Mouse (Mus musculus): ENCODE data around the gene AU022252.
"Not testable (repeated sequence)": the region's sequence is repeated elsewhere in the genome, so short reads cannot be mapped to it uniquely, and the experiment has no call there.

AU022252 gene

GRCm38 (mm10) chr4:119232410-119233255 lies at the start of gene AU022252, which contains the start of gene P3h1:
Gene AU022252 (minus strand): TSS chr4:119232712.
Gene P3h1 (plus strand): TSS chr4:119232915.
- peak; percentile 97 for DNase-seq (ENCODE audit: extremely low spot score)

GRCm38 (mm10) chr4:119278784-119279183 lies 46.3 kb upstream of the AU022252 start:
- DNase-seq (ENCODE audit: extremely low spot score): not testable (repeated sequence)

- DNase-seq (ENCODE audit: extremely low spot score): no peak
Observed at GRCm38 (mm10) chr4:119275726-119276125, 43.2 kb upstream of the AU022252 start.

GRCm38 (mm10) chr4:119275226-119275625 lies 42.7 kb upstream of the AU022252 start:
- DNase-seq (ENCODE audit: extremely low spot score): no peak

- DNase-seq (ENCODE audit: extremely low spot score): no peak
Observed at GRCm38 (mm10) chr4:119274627-119275026, 42.1 kb upstream of the AU022252 start.

GRCm38 (mm10) chr4:119266606-119267005 lies 34.1 kb upstream of the AU022252 start:
- no peak for DNase-seq (ENCODE audit: extremely low spot score)

GRCm38 (mm10) chr4:119263459-119263858 lies 30.9 kb upstream of the AU022252 start:
- DNase-seq (ENCODE audit: extremely low spot score): no peak

GRCm38 (mm10) chr4:119262483-119262882 lies 30.0 kb upstream of the AU022252 start:
- DNase-seq (ENCODE audit: extremely low spot score): no peak

- DNase-seq (ENCODE audit: extremely low spot score): no peak
Observed at GRCm38 (mm10) chr4:119261087-119261713, 28.7 kb upstream of the AU022252 start.

GRCm38 (mm10) chr4:119259344-119260254 lies 27.1 kb upstream of the AU022252 start:
- no peak for DNase-seq (ENCODE audit: extremely low spot score)

- DNase-seq (ENCODE audit: extremely low spot score): no peak
Observed at GRCm38 (mm10) chr4:119257083-119257482, 24.6 kb upstream of the AU022252 start.

- no peak for DNase-seq (ENCODE audit: extremely low spot score)
Observed at GRCm38 (mm10) chr4:119255351-119255750, 22.8 kb upstream of the AU022252 start, which contains the start of gene Cldn19. Gene Cldn19 (plus strand): TSS chr4:119255414.

- DNase-seq (ENCODE audit: extremely low spot score): no peak
Observed at GRCm38 (mm10) chr4:119254012-119254618, 21.6 kb upstream of the AU022252 start.

- no peak for DNase-seq (ENCODE audit: extremely low spot score)
Observed at GRCm38 (mm10) chr4:119252025-119252808, 19.7 kb upstream of the AU022252 start.

GRCm38 (mm10) chr4:119248407-119248965 lies 16.0 kb upstream of the AU022252 start:
- no peak for DNase-seq (ENCODE audit: extremely low spot score)

GRCm38 (mm10) chr4:119247462-119248235 lies 15.1 kb upstream of the AU022252 start:
- DNase-seq (ENCODE audit: extremely low spot score): peak; percentile 71

GRCm38 (mm10) chr4:119246688-119247225 lies 14.2 kb upstream of the AU022252 start:
- no peak for DNase-seq (ENCODE audit: extremely low spot score)

GRCm38 (mm10) chr4:119245961-119246360 lies 13.4 kb upstream of the AU022252 start:
- DNase-seq (ENCODE audit: extremely low spot score): no peak

GRCm38 (mm10) chr4:119245556-119245955 lies 13.0 kb upstream of the AU022252 start:
- no peak for DNase-seq (ENCODE audit: extremely low spot score)

Measured in embryo, embryonic 9.5 days (tissue).